Mouse (Mus musculus) fat pad, adult 2 months (tissue): ENCODE measurements around the gene Srrm2.

Experiments used
- DNase-seq: peaks from one replicate; pipeline ENCODE4 v3.0.0-alpha.2; 2011; ENCODE audit warnings: low read depth, low spot score; ENCODE audit errors: extremely low read depth

The Srrm2 gene

GRCm38 (mm10) chr17:23804426-23805085, 14.2 kb downstream of the Srrm2 start:
- DNase-seq, result no peak

GRCm38 (mm10) chr17:23806867-23807266, 16.5 kb downstream of the Srrm2 start:
- DNase-seq, result no peak

- DNase-seq, result no peak
Measured at GRCm38 (mm10) chr17:23807918-23808317, 17.6 kb downstream of the Srrm2 start.

GRCm38 (mm10) chr17:23815641-23816040, 25.3 kb downstream of the Srrm2 start:
- no peak for DNase-seq

- DNase-seq, result no peak
Measured at GRCm38 (mm10) chr17:23818579-23818978, 28.2 kb downstream of the Srrm2 start.

GRCm38 (mm10) chr17:23819235-23819634, 28.9 kb downstream of the Srrm2 start:
- DNase-seq, result no peak

- no peak for DNase-seq
Measured at GRCm38 (mm10) chr17:23820731-23821130, 30.4 kb downstream of the Srrm2 start.

- DNase-seq, result no peak
Measured at GRCm38 (mm10) chr17:23822094-23822493, 31.8 kb downstream of the Srrm2 start.

- no peak for DNase-seq
Measured at GRCm38 (mm10) chr17:23823018-23823417, 32.7 kb downstream of the Srrm2 start.

- DNase-seq, result no peak
Measured at GRCm38 (mm10) chr17:23823614-23824013, 33.3 kb downstream of the Srrm2 start.

- no peak for DNase-seq
Measured at GRCm38 (mm10) chr17:23825591-23825990, 35.3 kb downstream of the Srrm2 start.

- DNase-seq, result no peak
Measured at GRCm38 (mm10) chr17:23828271-23829001, 38.1 kb downstream of the Srrm2 start.

GRCm38 (mm10) chr17:23829064-23829619, 38.8 kb downstream of the Srrm2 start, which contains the start of gene Elob:
Gene Elob, minus strand, starts transcription at chr17:23829136.
- DNase-seq, result peak; percentile 30

- no peak for DNase-seq
Measured at GRCm38 (mm10) chr17:23831201-23831600, 40.9 kb downstream of the Srrm2 start.

- no peak for DNase-seq
Measured at GRCm38 (mm10) chr17:23836006-23836575, 45.8 kb downstream of the Srrm2 start, which contains the start of gene Prss33. Gene Prss33, minus strand, starts transcription at chr17:23836056.

- no peak for DNase-seq
Measured at GRCm38 (mm10) chr17:23841145-23841544, 50.8 kb downstream of the Srrm2 start.

- no peak for DNase-seq
Measured at GRCm38 (mm10) chr17:23843141-23843811, 52.9 kb downstream of the Srrm2 start.

GRCm38 (mm10) chr17:23843812-23844273, 53.5 kb downstream of the Srrm2 start, which contains the start of the genes Prss32 and Prss41:
Gene Prss32, plus strand, starts transcription at chr17:23843855.
Gene Prss41, minus strand, starts transcription at chr17:23844172.
- DNase-seq, result no peak

- no peak for DNase-seq
Measured at GRCm38 (mm10) chr17:23850028-23850427, 59.7 kb downstream of the Srrm2 start.

- DNase-seq, result no peak
Measured at GRCm38 (mm10) chr17:23850853-23851749, 60.8 kb downstream of the Srrm2 start.
